Mouse (Mus musculus) left cerebral cortex, adult 2 months (tissue): ENCODE measurements around the gene Def8. TPM values are rescaled to one million over a fixed set of nuclear protein-coding genes. Genes with fewer than 3 reads are reported as not detected.
A peak's percentile ranks its signal among the peaks of the same experiment; 100 is the strongest.

Source experiments
- DNase-seq, 2 experiments: peaks; one replicate each; pipeline ENCODE4 v3.0.0; 2021 to 2022; ENCODE audit warnings: low spot score in 2 of 2, mixed read lengths in 1 of 2; ENCODE audit errors: extremely low spot score in 1 of 2
- H3K27ac ChIP-seq: fragments of 200-600 bp; 2 replicates; pipeline ENCODE4 v1.8.1; 2022
- H3K4me3 ChIP-seq: fragments of 200-600 bp; 2 replicates; pipeline ENCODE4 v1.8.1; 2022
- CTCF ChIP-seq: fragments of 200-600 bp; IDR thresholded peaks from 2 replicates; pipeline ENCODE4 v1.8.1; 2022; ENCODE audit warnings: antibody characterized with exemption, mild to moderate bottlenecking, moderate library complexity
- intact Hi-C: fragments of 180-260 bp; cut with DNase I; formaldehyde crosslinking; loops from one replicate; pipeline ENCODE4 v1.15.1; 2025
- total RNA-seq, 2 experiments: library from RNA; stranded (reverse); gene quantifications; 2 replicates each; pipeline ENCODE4 v1.2.3; 2021

Gene Def8
- total RNA-seq, 2 experiments from 2014 or later: 55.0 to 55.5 TPM

- H3K4me3 ChIP-seq: no peak overlapping the region
- no peak for TF ChIP-seq CTCF
- intact Hi-C loops: no loop called here
- no peak for DNase-seq
- no peak overlapping the region for H3K27ac ChIP-seq
Measured at GRCm38 (mm10) chr8:123402730-123403326, 20.5 kb upstream of the Def8 start.

GRCm38 (mm10) chr8:123404521-123404920 is 18.8 kb upstream of the Def8 start:
- DNase-seq: no peak
- intact Hi-C loops: no loop called here
- TF ChIP-seq CTCF: no peak
- Histone ChIP-seq H3K4me3 (no peak overlapping the region), H3K27ac (no peak overlapping the region)

- peak; percentile 70 to 77 for DNase-seq
- no peak within 1 kb of the TSS for H3K4me3 ChIP-seq
- TF ChIP-seq CTCF: peak; percentile 95
- H3K27ac ChIP-seq: no peak within 1 kb of the TSS
- intact Hi-C loops: no loop called here
Measured at GRCm38 (mm10) chr8:123406786-123407185, 16.5 kb upstream of the Def8 start, which contains the start of gene Mc1r. TSS of gene Mc1r (plus strand) at chr8:123407107.

GRCm38 (mm10) chr8:123407612-123408011 is 15.7 kb upstream of the Def8 start:
- DNase-seq: no peak
- intact Hi-C loops: no loop called here
- H3K27ac ChIP-seq: no peak overlapping the region
- TF ChIP-seq CTCF: no peak
- H3K4me3 ChIP-seq: no peak overlapping the region

GRCm38 (mm10) chr8:123408586-123409544 is 14.5 kb upstream of the Def8 start:
- TF ChIP-seq CTCF: no peak
- intact Hi-C loops: no loop called here
- no peak overlapping the region for H3K27ac ChIP-seq
- no peak overlapping the region for H3K4me3 ChIP-seq
- no peak for DNase-seq

GRCm38 (mm10) chr8:123410049-123410587 is 13.2 kb upstream of the Def8 start:
- intact Hi-C loops: no loop called here
- peak in 1 of 2 experiments; percentile 35 for DNase-seq
- no peak for TF ChIP-seq CTCF
- Histone ChIP-seq H3K27ac (peak overlapping the region; percentile 92; the same call in 1 of the 2 replicates), H3K4me3 (peak overlapping the region; percentile 91)

GRCm38 (mm10) chr8:123410788-123411187 is 12.5 kb upstream of the Def8 start:
- Histone ChIP-seq H3K4me3 (peak overlapping the region; percentile 91), H3K27ac (peak overlapping the region; percentile 92)
- no peak for DNase-seq
- intact Hi-C loops: no loop called here
- TF ChIP-seq CTCF: no peak

- peak; percentile 89 to 93 for DNase-seq
Measured at GRCm38 (mm10) chr8:123411246-123411645, 12.1 kb upstream of the Def8 start, which contains the start of gene Tubb3. TSS of gene Tubb3 (plus strand) at chr8:123411424.

GRCm38 (mm10) chr8:123411781-123412327 is 11.5 kb upstream of the Def8 start:
- no peak for TF ChIP-seq CTCF
- intact Hi-C loops: no loop called here
- H3K4me3 ChIP-seq: peak overlapping the region; percentile 91
- H3K27ac ChIP-seq: peak overlapping the region; percentile 92
- DNase-seq: peak in 1 of 2 experiments; percentile 42

More at GRCm38 (mm10) chr8:123411246-123411645, 12.1 kb upstream of the Def8 start, which contains the start of gene Tubb3:
- no peak for TF ChIP-seq CTCF
- intact Hi-C loops: no loop called here
- peak within 1 kb of the TSS; percentile 92 for H3K27ac ChIP-seq
- peak within 1 kb of the TSS; percentile 91 for H3K4me3 ChIP-seq

GRCm38 (mm10) chr8:123412560-123413170 is 10.7 kb upstream of the Def8 start:
- H3K27ac ChIP-seq: peak overlapping the region; percentile 92
- intact Hi-C loops: no loop called here
- peak; percentile 72 to 80 for DNase-seq
- TF ChIP-seq CTCF: no peak
- H3K4me3 ChIP-seq: peak overlapping the region; percentile 91

- H3K27ac ChIP-seq: no peak overlapping the region
- intact Hi-C loops: no loop called here
- no peak for DNase-seq
- peak overlapping the region; percentile 91 for H3K4me3 ChIP-seq
- TF ChIP-seq CTCF: no peak
Measured at GRCm38 (mm10) chr8:123414255-123414654, 9.1 kb upstream of the Def8 start.
